In genomic region chr9:75171721-75172120, GRCm38 (mm10) we compare ENCODE assay signal across 17 mouse cellular contexts.
"Had no signal": no experiment of that assay in that cellular context is flagged by ENCODE, and none has a peak within 500 bp of the region (broad histone marks: within the 10 kb centered on the region; RNA-seq: fewer than 3 reads in every experiment).

No protein-coding gene starts in this region.

- H3K9ac ChIP-seq: lung, embryonic 14.5 days; midbrain, embryonic 12.5 days; neural tube, embryonic 13.5 days; neural tube, embryonic 15.5 days had no signal

- H3K27me3 ChIP-seq: midbrain, embryonic 12.5 days; neural tube, embryonic 13.5 days; neural tube, embryonic 15.5 days had no signal

- H3K27ac ChIP-seq: midbrain, embryonic 10.5 days; midbrain, embryonic 12.5 days; neural tube, embryonic 13.5 days; neural tube, embryonic 15.5 days had no signal

- H3K4me2 ChIP-seq: lung, embryonic 14.5 days; midbrain, embryonic 12.5 days; neural tube, embryonic 13.5 days; neural tube, embryonic 15.5 days had no signal

- H3K4me1 ChIP-seq: midbrain, embryonic 10.5 days; midbrain, embryonic 12.5 days; neural tube, embryonic 13.5 days; neural tube, embryonic 15.5 days had no signal

- DNase-seq: lung, adult 18-20 months; lung, embryonic 14.5 days; lung, postnatal 10 days; lung, postnatal 4 days; midbrain, embryonic 14.5 days; retina, postnatal 1 day; right cerebral cortex, adult 18-20 months; right cerebral cortex, postnatal 4 days; spleen, adult 18-20 months; thymus, adult 2 months; thymus, postnatal 36 days had no signal

- H3K4me3 ChIP-seq: midbrain, embryonic 10.5 days; midbrain, embryonic 12.5 days; myocyte; neural tube, embryonic 13.5 days; neural tube, embryonic 15.5 days had no signal

- H3K9me3 ChIP-seq: midbrain, embryonic 10.5 days; midbrain, embryonic 12.5 days; neural tube, embryonic 13.5 days; neural tube, embryonic 15.5 days had no signal

- ATAC-seq: midbrain, embryonic 16.5 days had no signal
